Mouse (Mus musculus) liver, embryonic 14 days (tissue): Measurements from ENCODE around the gene Izumo2. TPM values are rescaled to one million over a fixed set of nuclear protein-coding genes. Genes with fewer than 3 reads are reported as not detected.

Experiments
- polyA plus RNA-seq: library from polyadenylated mRNA; depleted of rRNA; stranded (reverse); fragments of >200 nt; gene quantifications from 2 replicates; pipeline ENCODE4 v1.2.3, GENCODE M21; 2012; rRNA removed

Izumo2 gene
- polyA plus RNA-seq = not detected in 2 replicates

DNA sequence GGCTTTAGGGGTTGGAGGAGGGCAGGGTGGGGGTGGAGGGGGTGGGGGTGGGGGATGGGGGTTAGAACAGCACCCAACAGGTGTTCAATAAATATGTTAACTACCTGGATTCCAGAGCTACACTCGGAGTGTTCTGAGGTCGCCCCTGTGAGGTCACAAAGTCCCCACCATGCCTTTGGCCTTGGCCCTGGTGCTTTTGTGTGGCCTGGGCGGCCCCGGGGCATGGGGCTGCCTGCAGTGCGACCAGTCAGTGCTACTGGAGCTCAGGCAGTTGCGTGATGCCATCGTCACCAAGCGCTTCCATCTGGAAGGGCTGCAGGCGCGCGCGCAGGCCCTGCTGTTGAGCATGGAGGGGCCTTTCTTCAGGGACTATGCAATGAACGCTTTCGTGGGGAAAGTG is at the start of gene Izumo2:
Gene Izumo2 (plus strand): TSS at position 169 of the 400 bp plus-strand sequence.

DNA sequence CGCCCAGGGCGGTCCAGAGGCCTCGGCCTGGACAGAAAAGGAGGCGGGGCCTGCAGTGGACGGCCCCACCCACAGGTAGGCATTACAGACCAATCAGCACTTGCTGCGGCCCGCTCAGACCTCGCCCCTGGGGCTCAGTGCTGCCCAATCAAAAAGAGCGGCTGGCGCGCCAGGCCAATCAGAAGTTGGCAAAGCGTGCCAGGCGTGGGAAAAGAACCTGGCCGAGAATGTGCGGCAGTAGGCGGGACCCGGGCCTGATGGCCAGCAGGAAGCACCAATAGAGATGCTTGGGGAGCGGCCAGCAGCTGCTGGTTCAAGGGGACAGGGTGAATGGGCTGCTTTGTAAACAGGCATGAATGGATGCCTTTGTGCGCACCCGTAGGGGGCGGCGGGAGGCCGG is 37.7 kb upstream of the Izumo2 start, which contains the start of gene Myh14:
Gene Myh14 (minus strand): TSS at position 41 of the 400 bp plus-strand sequence.

DNA sequence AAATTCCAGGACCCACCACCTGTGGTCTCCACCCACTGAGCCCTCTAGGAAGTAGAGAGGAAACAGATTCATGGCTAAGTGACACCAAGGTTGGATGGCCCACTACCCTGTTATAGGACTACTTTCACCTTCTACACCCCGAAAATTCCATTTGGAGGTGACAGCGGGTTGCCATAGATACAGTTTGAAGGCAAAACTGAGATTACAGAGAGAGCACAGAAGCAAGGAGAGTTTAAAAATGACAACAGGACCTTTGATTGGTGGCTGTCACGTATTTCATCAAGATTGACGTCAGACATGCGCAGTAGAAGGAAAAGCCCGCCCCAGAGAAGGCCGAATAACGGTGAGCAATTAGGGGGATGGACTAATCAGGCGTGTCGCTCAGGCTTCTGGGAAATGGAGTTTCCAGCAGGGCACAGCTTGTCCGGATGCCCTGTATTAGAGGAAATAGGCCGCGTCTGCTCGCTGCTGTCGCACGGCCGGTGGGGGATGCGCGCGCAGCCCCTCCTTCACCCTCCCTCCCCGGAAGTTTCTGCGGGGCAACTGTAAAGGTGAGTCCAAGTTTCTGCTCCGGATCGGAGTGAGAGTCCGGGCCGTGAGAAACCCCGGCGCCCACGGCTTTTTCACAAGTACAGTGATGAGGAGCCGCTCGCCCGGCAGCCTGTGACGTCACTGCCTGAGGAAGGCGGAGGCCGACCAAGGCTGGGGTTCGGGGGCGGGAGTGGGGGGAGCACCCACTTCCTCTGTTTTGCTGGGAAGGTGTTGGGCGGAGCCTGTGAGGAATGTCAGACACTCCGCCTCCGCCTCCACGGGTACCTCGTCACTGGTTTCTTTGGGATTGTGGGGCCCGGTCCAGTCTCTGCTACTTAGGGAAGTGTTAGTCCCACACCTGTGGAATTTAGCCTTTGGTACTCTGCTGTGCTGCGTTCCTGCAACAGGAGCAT is 39.8 kb downstream of the Izumo2 start, which contains the start of gene Vrk3:
Gene Vrk3 (plus strand): TSS at position 313 of the 944 bp plus-strand sequence.

DNA sequence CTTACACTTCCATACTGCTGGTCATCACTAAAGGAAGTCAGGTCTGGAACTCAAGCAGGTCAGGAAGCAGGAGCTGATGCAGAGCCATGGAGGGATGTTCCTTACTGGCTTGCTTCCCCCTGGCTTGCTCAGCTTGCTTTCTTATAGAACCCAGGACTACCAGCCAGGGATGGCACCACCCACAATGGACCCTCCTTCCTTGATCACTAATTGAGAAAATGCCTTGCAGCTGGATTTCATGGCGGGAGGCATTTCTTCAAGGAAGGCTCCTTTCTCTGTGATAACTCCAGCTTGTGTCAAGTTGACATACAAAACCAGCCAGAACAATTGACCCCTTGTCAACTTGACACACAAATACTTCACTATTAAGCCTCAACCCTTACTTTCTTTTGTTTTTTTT is 42.4 kb downstream of the Izumo2 start, which contains the start of gene Zfp473:
Gene Zfp473 (minus strand): TSS at position 101 of the 400 bp plus-strand sequence.

Other genes starting within 250 kb of the Izumo2 start
- gene Aspdh, start 243.4 kb upstream of the Izumo2 start, polyA plus RNA-seq = 6.9 and 9.4 TPM in 2 replicates
- 183 and 206 TPM in 2 replicates for gene Josd2, start 240.8 kb upstream of the Izumo2 start, polyA plus RNA-seq
- 39.1 and 45.1 TPM in 2 replicates for gene Emc10, start 212.2 kb upstream of the Izumo2 start, polyA plus RNA-seq
- 1.5 and 1.6 TPM in 2 replicates for gene Fam71e1, start 212.2 kb upstream of the Izumo2 start, polyA plus RNA-seq
- gene Mybpc2, start 184.1 kb upstream of the Izumo2 start, polyA plus RNA-seq = 0.01 TPM in 1 of 2 replicates, not detected in the other
- gene Spib, start 176.7 kb upstream of the Izumo2 start, polyA plus RNA-seq = 0.14 and 0.18 TPM in 2 replicates
- 44.8 and 45.0 TPM in 2 replicates for gene Pold1, start 159.9 kb upstream of the Izumo2 start, polyA plus RNA-seq
- gene Nr1h2, start 154.8 kb upstream of the Izumo2 start, polyA plus RNA-seq = 27.6 and 31.6 TPM in 2 replicates
- gene Napsa, start 136.4 kb upstream of the Izumo2 start, polyA plus RNA-seq = 3.9 and 5.2 TPM in 2 replicates
- 0.16 and 0.24 TPM in 2 replicates for gene Kcnc3, start 118.1 kb upstream of the Izumo2 start, polyA plus RNA-seq
- 0.08 and 0.23 TPM in 2 replicates for gene Myh14, start 37.9 kb upstream of the Izumo2 start, polyA plus RNA-seq
- 20.0 and 23.5 TPM in 2 replicates for gene Vrk3, start 39.7 kb downstream of the Izumo2 start, polyA plus RNA-seq
- 0.95 and 1.0 TPM in 2 replicates for gene Zfp473, start 42.3 kb downstream of the Izumo2 start, polyA plus RNA-seq
- gene Nup62, start 107.3 kb downstream of the Izumo2 start, polyA plus RNA-seq = 41.2 and 48.8 TPM in 2 replicates
- 0.40 and 0.41 TPM in 2 replicates for gene Il4i1, start 107.6 kb downstream of the Izumo2 start, polyA plus RNA-seq
- 27.2 and 29.9 TPM in 2 replicates for gene Atf5, start 107.9 kb downstream of the Izumo2 start, polyA plus RNA-seq
- gene Akt1s1, start 140.2 kb downstream of the Izumo2 start, polyA plus RNA-seq = 22.9 and 23.0 TPM in 2 replicates
- gene Tbc1d17, start 140.3 kb downstream of the Izumo2 start, polyA plus RNA-seq = 14.0 and 15.9 TPM in 2 replicates
- gene Pnkp, start 148.4 kb downstream of the Izumo2 start, polyA plus RNA-seq = 13.6 and 14.4 TPM in 2 replicates
- gene Ptov1, start 161.0 kb downstream of the Izumo2 start, polyA plus RNA-seq = 43.8 and 45.4 TPM in 2 replicates
- gene Med25, start 184.0 kb downstream of the Izumo2 start, polyA plus RNA-seq = 25.1 and 29.4 TPM in 2 replicates
- 4.5 and 5.3 TPM in 2 replicates for gene Fuz, start 187.3 kb downstream of the Izumo2 start, polyA plus RNA-seq
- gene Ap2a1, start 220.8 kb downstream of the Izumo2 start, polyA plus RNA-seq = 59.2 and 68.7 TPM in 2 replicates
- 0.10 TPM in 1 of 2 replicates, not detected in the other for gene Tsks, start 234.5 kb downstream of the Izumo2 start, polyA plus RNA-seq